Mouse (Mus musculus) B cell, adult 2 months (primary cell): ENCODE measurements around the gene Tssk6.

Experiments used
- DNase-seq, 2 experiments: peaks; one replicate each; pipeline ENCODE4 v3.0.0; 2022

Gene Tssk6

GRCm38 (mm10) chr8:69902163-69903062, at the start of gene Tssk6, which contains the start of the genes Ndufa13 and Yjefn3:
Gene Tssk6, plus strand, starts transcription at chr8:69902184.
Gene Ndufa13, minus strand, starts transcription at chr8:69902558.
Gene Yjefn3, minus strand, starts transcription at chr8:69902712.
- DNase-seq = peak; percentile 75 to 77

GRCm38 (mm10) chr8:69853869-69854268, 48.1 kb upstream of the Tssk6 start:
- DNase-seq = no peak

GRCm38 (mm10) chr8:69860807-69861206, 41.2 kb upstream of the Tssk6 start:
- DNase-seq = no peak

- DNase-seq = no peak
Observed at GRCm38 (mm10) chr8:69861251-69861650, 40.7 kb upstream of the Tssk6 start.

GRCm38 (mm10) chr8:69863387-69864020, 38.5 kb upstream of the Tssk6 start:
- DNase-seq = no peak

GRCm38 (mm10) chr8:69864180-69864579, 37.8 kb upstream of the Tssk6 start:
- DNase-seq = no peak

GRCm38 (mm10) chr8:69867696-69868326, 34.2 kb upstream of the Tssk6 start:
- no peak for DNase-seq

- DNase-seq = no peak
Observed at GRCm38 (mm10) chr8:69870003-69870765, 31.8 kb upstream of the Tssk6 start.

GRCm38 (mm10) chr8:69870907-69871306, 31.1 kb upstream of the Tssk6 start:
- DNase-seq = no peak

GRCm38 (mm10) chr8:69874155-69874554, 27.8 kb upstream of the Tssk6 start:
- DNase-seq = peak; percentile 73 to 74

GRCm38 (mm10) chr8:69874654-69875053, 27.3 kb upstream of the Tssk6 start:
- no peak for DNase-seq

GRCm38 (mm10) chr8:69876097-69876496, 25.9 kb upstream of the Tssk6 start:
- DNase-seq = no peak

GRCm38 (mm10) chr8:69876967-69877366, 25.0 kb upstream of the Tssk6 start:
- DNase-seq = no peak

- no peak for DNase-seq
Observed at GRCm38 (mm10) chr8:69877396-69877795, 24.6 kb upstream of the Tssk6 start.

GRCm38 (mm10) chr8:69877992-69878391, 24.0 kb upstream of the Tssk6 start:
- no peak for DNase-seq

GRCm38 (mm10) chr8:69879678-69880077, 22.3 kb upstream of the Tssk6 start:
- DNase-seq = no peak

- no peak for DNase-seq
Observed at GRCm38 (mm10) chr8:69880841-69881240, 21.1 kb upstream of the Tssk6 start.

GRCm38 (mm10) chr8:69881261-69881865, 20.6 kb upstream of the Tssk6 start:
- no peak for DNase-seq

- peak; percentile 30 to 44 for DNase-seq
Observed at GRCm38 (mm10) chr8:69882021-69882756, 19.8 kb upstream of the Tssk6 start.

GRCm38 (mm10) chr8:69882833-69883600, 19.0 kb upstream of the Tssk6 start:
- DNase-seq = no peak

GRCm38 (mm10) chr8:69884141-69884540, 17.8 kb upstream of the Tssk6 start:
- no peak for DNase-seq
